ENCODE assay signal across 8 mouse cellular contexts in the genomic region with DNA sequence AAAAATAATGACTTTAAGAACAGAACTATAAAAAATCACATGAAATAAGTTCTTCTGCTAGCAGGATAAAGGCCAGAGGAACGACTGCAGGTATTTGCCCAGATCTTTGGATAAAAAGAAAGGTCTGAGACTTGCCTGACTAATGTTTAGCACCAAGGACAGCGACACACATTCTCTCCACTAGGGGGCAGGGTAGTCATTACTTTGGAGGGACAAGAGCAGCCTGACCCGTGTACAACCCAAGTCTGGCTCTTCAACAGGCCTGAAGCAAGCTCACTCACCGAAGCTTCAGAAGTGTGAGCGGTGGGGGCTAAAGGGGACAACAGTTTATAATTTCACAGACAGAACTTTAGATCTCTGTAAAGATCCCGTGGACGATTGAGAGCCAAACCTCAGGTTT.
A peak's percentile ranks its signal among the peaks of the same experiment; 100 is the strongest.
DNase-seq lines count a peak whose midpoint lies in the region; ATAC-seq and TF ChIP-seq lines count a peak whose summit lies in the region.

No protein-coding gene starts in this region.

- peak; percentile 93 for TF ChIP-seq CTCF in forebrain, postnatal 0 days (IDR thresholded peaks at IDR 0.05; ENCODE audit: low read depth)

- peak; percentile 52 for DNase-seq in WW6 (ENCODE audit: low read depth, low spot score)
- DNase-seq in cerebellum, adult 11 months, result peak; percentile 56
- peak; percentile 88 for DNase-seq in forebrain, postnatal 0 days
- peak; percentile 87 to 93 for DNase-seq in left cerebral cortex, adult 18-20 months (ENCODE audit: low spot score in 2 of 2)
- peak; percentile 39 to 75 for DNase-seq in spleen, postnatal 10 days (ENCODE audit: low spot score in 2 of 2)

- H3K4me3 ChIP-seq in forebrain, postnatal 0 days (ENCODE audit: low read depth, low read length), result no peak overlapping the region
- H3K4me3 ChIP-seq in hindbrain, embryonic 15.5 days, result no peak overlapping the region
- no peak overlapping the region for H3K4me3 ChIP-seq in midbrain, embryonic 13.5 days (replicated peaks)

- no peaks in the 10 kb centered on the region for H3K9me3 ChIP-seq in forebrain, postnatal 0 days (ENCODE audit: low read length)
- H3K9me3 ChIP-seq in hindbrain, embryonic 15.5 days, result no peaks in the 10 kb centered on the region
- H3K9me3 ChIP-seq in midbrain, embryonic 13.5 days, result no peaks in the 10 kb centered on the region

- no peak overlapping the region for H3K4me2 ChIP-seq in forebrain, postnatal 0 days (ENCODE audit: low read depth)
- no peak overlapping the region for H3K4me2 ChIP-seq in hindbrain, embryonic 15.5 days
- H3K4me2 ChIP-seq in midbrain, embryonic 13.5 days (replicated peaks), result no peak overlapping the region

- no peaks in the 10 kb centered on the region for H3K4me1 ChIP-seq in forebrain, postnatal 0 days (ENCODE audit: insufficient read depth)
- H3K4me1 ChIP-seq in hindbrain, embryonic 15.5 days (replicated peaks), result no peaks in the 10 kb centered on the region
- H3K4me1 ChIP-seq in midbrain, embryonic 13.5 days (replicated peaks), result no peaks in the 10 kb centered on the region

- peak; percentile 73 for ATAC-seq in forebrain, postnatal 0 days
- ATAC-seq in hindbrain, embryonic 15.5 days (ENCODE audit: low FRiP score, low read depth), result peak; percentile 68; the same call in 1 of the 2 replicates
- peak; percentile 82 for ATAC-seq in midbrain, embryonic 13.5 days
- no peak for ATAC-seq in megakaryocyte, adult 5-6 weeks (ENCODE audit: poor library complexity, severe bottlenecking)

- no peak overlapping the region for H3K9ac ChIP-seq in forebrain, postnatal 0 days
- no peak overlapping the region for H3K9ac ChIP-seq in hindbrain, embryonic 15.5 days
- no peak overlapping the region for H3K9ac ChIP-seq in midbrain, embryonic 13.5 days (replicated peaks)

- WGBS in forebrain, postnatal 0 days, result 25% methylated on average over 7 of the region's 7 CpGs
- 21% methylated on average over 7 of the region's 7 CpGs for WGBS in hindbrain, embryonic 15.5 days
- 24% methylated on average over 7 of the region's 7 CpGs for WGBS in midbrain, embryonic 13.5 days

- H3K27me3 ChIP-seq in forebrain, postnatal 0 days (ENCODE audit: insufficient read depth, low read length), result no peaks in the 10 kb centered on the region
- H3K27me3 ChIP-seq in hindbrain, embryonic 15.5 days, result no peaks in the 10 kb centered on the region
- H3K27me3 ChIP-seq in midbrain, embryonic 13.5 days, result 0 out of 2 replicates have a peak, but pooled peaks cover 6% of the 10 kb centered on the region

- no peaks in the 10 kb centered on the region for H3K36me3 ChIP-seq in forebrain, postnatal 0 days (ENCODE audit: insufficient read depth)
- H3K36me3 ChIP-seq in hindbrain, embryonic 15.5 days, result no peaks in the 10 kb centered on the region
- H3K36me3 ChIP-seq in midbrain, embryonic 13.5 days, result no peaks in the 10 kb centered on the region

- H3K27ac ChIP-seq in forebrain, postnatal 0 days (ENCODE audit: low read depth, low read length), result no peak overlapping the region
- no peak overlapping the region for H3K27ac ChIP-seq in hindbrain, embryonic 15.5 days (replicated peaks)
- H3K27ac ChIP-seq in midbrain, embryonic 13.5 days, result no peak overlapping the region
